In genomic region chr1:81652990-81653717, GRCm38 (mm10) we compare ENCODE assay signal across 26 mouse cellular contexts.
DNase-seq lines count a peak whose midpoint lies in the region; ATAC-seq lines count a peak whose summit lies in the region.
"Had no signal": no experiment of that assay in that cellular context is flagged by ENCODE, and none has a peak within 500 bp of the region (broad histone marks: within the 10 kb centered on the region; RNA-seq: fewer than 3 reads in every experiment).

No protein-coding gene starts in this region.

- no peaks in the 10 kb centered on the region for H3K27me3 ChIP-seq in lung, embryonic 16.5 days (ENCODE audit: control insufficient read depth, insufficient read depth, low read depth, low read length)
- H3K27me3 ChIP-seq: CH12.LX; embryonic facial prominence, embryonic 15.5 days; heart, embryonic 12.5 days; hindbrain, embryonic 13.5 days; limb, embryonic 15.5 days; liver, embryonic 13.5 days; midbrain, embryonic 13.5 days had no signal

- H3K4me1 ChIP-seq in lung, embryonic 16.5 days (replicated peaks; ENCODE audit: control insufficient read depth, insufficient read depth, low read length), result peaks cover 5% of the 10 kb centered on the region; the same call in 1 of the 2 replicates
- H3K4me1 ChIP-seq: embryonic facial prominence, embryonic 15.5 days; heart, embryonic 12.5 days; hindbrain, embryonic 13.5 days; limb, embryonic 10.5 days; limb, embryonic 15.5 days; liver, embryonic 13.5 days; midbrain, embryonic 13.5 days had no signal

- H3K27ac ChIP-seq in lung, embryonic 16.5 days (ENCODE audit: low read length), result peak overlapping the region; percentile 43; the same call in 1 of the 2 replicates
- H3K27ac ChIP-seq: embryonic facial prominence, embryonic 15.5 days; gastrocnemius, adult 2 months; hindbrain, embryonic 13.5 days; kidney, postnatal 0 days; limb, embryonic 10.5 days; limb, embryonic 15.5 days; liver, embryonic 13.5 days; macrophage; midbrain, embryonic 13.5 days had no signal

- WGBS in lung, embryonic 16.5 days, result 47% methylated on average over 9 of the region's 9 CpGs

- H3K4me3 ChIP-seq in lung, embryonic 16.5 days (ENCODE audit: low read length), result no peak overlapping the region
- H3K4me3 ChIP-seq: embryonic facial prominence, embryonic 15.5 days; gastrocnemius, adult 2 months; heart, embryonic 12.5 days; hindbrain, embryonic 13.5 days; limb, embryonic 10.5 days; limb, embryonic 15.5 days; liver, embryonic 13.5 days; midbrain, embryonic 13.5 days had no signal

- no peak for DNase-seq in frontal cortex, postnatal 25 days (ENCODE audit: low spot score in 2 of 2)
- DNase-seq in lung, postnatal 4 days, result no peak
- peak; percentile 10 for DNase-seq in brain, embryonic 18.5 days (ENCODE audit: low read depth, low spot score)
- DNase-seq in telencephalon, adult 2 months (ENCODE audit: low read depth, low spot score), result peak; percentile 15
- DNase-seq: adrenal gland, adult 8-10 months; cerebellum, adult 11 months; cerebellum, adult 9-10 months; gastrocnemius, adult 2 months; heart, postnatal 4 days; kidney, adult 8-10 months; kidney, postnatal 4 days; liver, embryonic 13.5 days; thymus, postnatal 4 days had no signal

- H3K36me3 ChIP-seq in lung, embryonic 16.5 days (ENCODE audit: control insufficient read depth, insufficient read depth, low read length), result no peaks in the 10 kb centered on the region
- H3K36me3 ChIP-seq: embryonic facial prominence, embryonic 15.5 days; heart, embryonic 12.5 days; hindbrain, embryonic 13.5 days; limb, embryonic 10.5 days; limb, embryonic 15.5 days; liver, embryonic 13.5 days; midbrain, embryonic 13.5 days had no signal

- ATAC-seq in frontal cortex, adult (ENCODE audit: low TSS enrichment), result peak; percentile 41; the same call in 1 of the 2 replicates
- ATAC-seq in lung, embryonic 16.5 days (ENCODE audit: low read depth), result peak; percentile 83
- no peak for ATAC-seq in erythroid progenitor cell, adult 5-6 weeks (replicated peaks; ENCODE audit: low FRiP score, poor library complexity, severe bottlenecking)
- ATAC-seq: intestine, embryonic 16.5 days; midbrain, embryonic 13.5 days had no signal

- no peak overlapping the region for H3K4me2 ChIP-seq in lung, embryonic 16.5 days (ENCODE audit: low read depth, low read length)
- H3K4me2 ChIP-seq: embryonic facial prominence, embryonic 15.5 days; heart, embryonic 12.5 days; hindbrain, embryonic 13.5 days; limb, embryonic 15.5 days; liver, embryonic 13.5 days; midbrain, embryonic 13.5 days had no signal

- H3K9me3 ChIP-seq in lung, embryonic 16.5 days (ENCODE audit: control insufficient read depth, low read length), result no peaks in the 10 kb centered on the region
- H3K9me3 ChIP-seq: embryonic facial prominence, embryonic 15.5 days; heart, embryonic 12.5 days; hindbrain, embryonic 13.5 days; limb, embryonic 10.5 days; limb, embryonic 15.5 days; liver, embryonic 13.5 days; midbrain, embryonic 13.5 days had no signal

- no peak overlapping the region for H3K9ac ChIP-seq in lung, embryonic 16.5 days (ENCODE audit: low read length)
- H3K9ac ChIP-seq: embryonic facial prominence, embryonic 15.5 days; heart, embryonic 12.5 days; hindbrain, embryonic 13.5 days; limb, embryonic 15.5 days; liver, embryonic 13.5 days; midbrain, embryonic 13.5 days had no signal

Comparison
In these comparisons a context has a peak if more than half of its experiments do, and no peak if none do; other contexts are left out.
1. DNase-seq: peak in brain, embryonic 18.5 days (single experiment) and telencephalon, adult 2 months (single experiment); none in frontal cortex, postnatal 25 days (0 of 2) and lung, postnatal 4 days (0 of 2).